21 mouse cellular contexts compared by ENCODE assay signal in the genomic region with DNA sequence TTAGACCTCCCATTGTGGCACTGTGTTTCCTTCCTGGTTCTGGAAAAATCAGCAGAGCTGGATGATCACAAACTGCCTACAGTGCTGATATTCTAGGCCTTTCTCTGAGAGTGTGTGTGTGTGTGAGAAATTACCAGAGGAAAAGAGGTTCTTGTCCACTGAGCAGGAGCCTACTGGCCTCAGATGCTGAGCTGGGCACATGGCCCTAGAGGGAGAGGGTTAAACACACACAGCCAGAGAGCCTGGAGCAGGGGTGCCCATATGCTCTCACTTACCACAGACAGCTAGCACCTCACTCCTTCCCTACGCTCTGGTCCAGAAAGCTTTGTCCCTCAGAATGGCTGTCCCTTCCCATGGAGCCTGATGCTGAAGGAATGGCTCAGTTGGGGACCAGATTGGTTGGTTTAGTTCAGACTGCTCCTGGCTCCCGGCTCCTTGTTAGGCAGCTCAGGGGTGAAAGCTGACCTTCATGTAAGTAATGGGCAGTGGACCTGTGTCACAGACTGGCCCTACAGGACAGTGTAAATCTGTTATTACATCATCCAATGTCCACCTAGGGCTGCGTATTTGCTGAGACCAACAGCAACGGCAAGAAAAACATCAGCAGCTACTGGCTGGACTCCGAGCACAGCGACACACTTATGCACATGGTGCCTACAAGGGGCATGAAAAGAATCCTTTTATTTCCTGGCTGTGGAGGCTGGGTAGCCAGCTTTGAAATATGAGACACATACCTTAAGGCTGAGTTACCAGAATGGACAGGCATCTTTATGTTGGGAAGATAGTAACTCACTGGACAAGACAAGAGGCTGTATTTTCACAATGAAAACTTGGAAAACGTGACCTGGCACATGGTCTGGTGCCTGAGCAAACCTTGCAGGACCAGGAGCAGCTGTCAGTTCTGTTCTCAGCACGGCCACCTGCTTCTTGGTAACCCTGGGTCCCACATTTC. TPM values are rescaled to one million over a fixed set of nuclear protein-coding genes. Genes with fewer than 3 reads are reported as not detected.
DNase-seq lines count a peak whose midpoint lies in the region; ATAC-seq lines count a peak whose summit lies in the region.
"Had no signal": no experiment of that assay in that cellular context is flagged by ENCODE, and none has a peak within 500 bp of the region (broad histone marks: within the 10 kb centered on the region; RNA-seq: fewer than 3 reads in every experiment).

No protein-coding gene starts in this region.

- DNase-seq in cerebellum, adult 8-10 months: no peak
- DNase-seq in midbrain, embryonic 11.5 days (ENCODE audit: low spot score, missing footprints): peak; percentile 80
- no peak for DNase-seq in urinary bladder, postnatal 4 days (ENCODE audit: low spot score in 2 of 2)
- DNase-seq: cerebellum, adult 18-20 months; gastrocnemius, adult 2 months; heart, postnatal 4 days; kidney, postnatal 25 days; liver; lung, postnatal 36 days; thymus, postnatal 25 days had no signal

- 66% methylated on average over 8 of the region's 8 CpGs for WGBS in hindbrain, embryonic 13.5 days
- 52% methylated on average over 8 of the region's 8 CpGs for WGBS in hindbrain, embryonic 12.5 days
- WGBS in midbrain, embryonic 11.5 days: 64% methylated on average over 8 of the region's 8 CpGs
- WGBS in midbrain, embryonic 16.5 days: 60% methylated on average over 8 of the region's 8 CpGs

- H3K4me3 ChIP-seq in hindbrain, embryonic 13.5 days: no peak overlapping the region
- H3K4me3 ChIP-seq in hindbrain, embryonic 12.5 days: no peak overlapping the region
- no peak overlapping the region for H3K4me3 ChIP-seq in midbrain, embryonic 11.5 days (ENCODE audit: low read depth, low read length)
- no peak overlapping the region for H3K4me3 ChIP-seq in midbrain, embryonic 16.5 days (ENCODE audit: low read depth, low read length)
- H3K4me3 ChIP-seq: gastrocnemius, adult 2 months; liver, embryonic 15.5 days; lung, embryonic 15.5 days; megakaryocyte, embryonic 14.5 days; stomach, embryonic 15.5 days had no signal

- H3K4me2 ChIP-seq in hindbrain, embryonic 13.5 days: no peak overlapping the region
- H3K4me2 ChIP-seq in hindbrain, embryonic 12.5 days (replicated peaks): no peak overlapping the region
- H3K4me2 ChIP-seq in midbrain, embryonic 11.5 days: no peak overlapping the region
- no peak overlapping the region for H3K4me2 ChIP-seq in midbrain, embryonic 16.5 days (ENCODE audit: low read length)
- H3K4me2 ChIP-seq: liver, embryonic 15.5 days; lung, embryonic 15.5 days; stomach, embryonic 15.5 days had no signal

- ATAC-seq in cerebellum, adult (ENCODE audit: insufficient number of reproducible peaks, low FRiP score, low TSS enrichment): 0 out of 2 replicates have a peak, but pooled peaks have one; percentile 29
- 0 out of 2 replicates have a peak, but pooled peaks have one; percentile 35 for ATAC-seq in hindbrain, embryonic 13.5 days (ENCODE audit: low FRiP score)
- no peak for ATAC-seq in hindbrain, embryonic 12.5 days (ENCODE audit: low FRiP score)
- ATAC-seq in midbrain, embryonic 11.5 days (ENCODE audit: low FRiP score): no peak
- no peak for ATAC-seq in midbrain, embryonic 16.5 days
- ATAC-seq: CD4-positive, CD25-positive, alpha-beta regulatory T cell, adult 4 months; hindbrain, embryonic 16.5 days; intestine, embryonic 16.5 days had no signal

- peaks cover 5% of the 10 kb centered on the region; the same call in 1 of the 2 replicates for H3K4me1 ChIP-seq in hindbrain, embryonic 13.5 days (replicated peaks)
- peaks cover 5% of the 10 kb centered on the region; the same call in 1 of the 2 replicates for H3K4me1 ChIP-seq in hindbrain, embryonic 12.5 days
- H3K4me1 ChIP-seq in midbrain, embryonic 11.5 days (ENCODE audit: control insufficient read depth, insufficient read depth, low read length): no peaks in the 10 kb centered on the region
- H3K4me1 ChIP-seq in midbrain, embryonic 16.5 days (ENCODE audit: control insufficient read depth, insufficient read depth, low read length): no peaks in the 10 kb centered on the region
- H3K4me1 ChIP-seq: liver, embryonic 15.5 days; lung, embryonic 15.5 days; megakaryocyte, embryonic 14.5 days; stomach, embryonic 15.5 days had no signal

- H3K27me3 ChIP-seq in hindbrain, embryonic 13.5 days: no peaks in the 10 kb centered on the region
- H3K27me3 ChIP-seq in hindbrain, embryonic 12.5 days: 0 out of 2 replicates have a peak, but pooled peaks cover 6% of the 10 kb centered on the region
- H3K27me3 ChIP-seq in midbrain, embryonic 11.5 days (ENCODE audit: control insufficient read depth, insufficient read depth, low read length): no peaks in the 10 kb centered on the region
- no peaks in the 10 kb centered on the region; the same call in 1 of the 2 replicates for H3K27me3 ChIP-seq in midbrain, embryonic 16.5 days (ENCODE audit: control insufficient read depth, insufficient read depth, low read depth, low read length)
- H3K27me3 ChIP-seq: liver, embryonic 15.5 days; lung, embryonic 15.5 days; stomach, embryonic 15.5 days had no signal

- no peaks in the 10 kb centered on the region for H3K36me3 ChIP-seq in hindbrain, embryonic 13.5 days
- no peaks in the 10 kb centered on the region for H3K36me3 ChIP-seq in hindbrain, embryonic 12.5 days
- no peaks in the 10 kb centered on the region for H3K36me3 ChIP-seq in midbrain, embryonic 11.5 days (ENCODE audit: control insufficient read depth, insufficient read depth, low read length)
- H3K36me3 ChIP-seq in midbrain, embryonic 16.5 days (ENCODE audit: control insufficient read depth, insufficient read depth, low read length): no peaks in the 10 kb centered on the region
- H3K36me3 ChIP-seq: liver, embryonic 15.5 days; lung, embryonic 15.5 days; stomach, embryonic 15.5 days had no signal

- no peak overlapping the region for H3K9ac ChIP-seq in hindbrain, embryonic 13.5 days
- H3K9ac ChIP-seq in hindbrain, embryonic 12.5 days: no peak overlapping the region
- H3K9ac ChIP-seq in midbrain, embryonic 11.5 days (ENCODE audit: low read length): no peak overlapping the region; the same call in 1 of the 2 replicates
- H3K9ac ChIP-seq in midbrain, embryonic 16.5 days (ENCODE audit: low read depth, low read length): no peak overlapping the region
- H3K9ac ChIP-seq: liver, embryonic 15.5 days; lung, embryonic 15.5 days; stomach, embryonic 15.5 days had no signal

- no peaks in the 10 kb centered on the region for H3K9me3 ChIP-seq in hindbrain, embryonic 13.5 days
- H3K9me3 ChIP-seq in hindbrain, embryonic 12.5 days (replicated peaks): no peaks in the 10 kb centered on the region
- no peaks in the 10 kb centered on the region for H3K9me3 ChIP-seq in midbrain, embryonic 11.5 days (ENCODE audit: control insufficient read depth, low read length)
- no peaks in the 10 kb centered on the region for H3K9me3 ChIP-seq in midbrain, embryonic 16.5 days (replicated peaks; ENCODE audit: control insufficient read depth, low read length, poor library complexity, severe bottlenecking)
- H3K9me3 ChIP-seq: liver, embryonic 15.5 days; lung, embryonic 15.5 days; megakaryocyte, embryonic 14.5 days; stomach, embryonic 15.5 days had no signal

- no peak overlapping the region for H3K27ac ChIP-seq in hindbrain, embryonic 13.5 days
- H3K27ac ChIP-seq in hindbrain, embryonic 12.5 days: no peak overlapping the region
- no peak overlapping the region for H3K27ac ChIP-seq in midbrain, embryonic 11.5 days (ENCODE audit: low read depth, low read length)
- no peak overlapping the region for H3K27ac ChIP-seq in midbrain, embryonic 16.5 days (ENCODE audit: low read length)
- H3K27ac ChIP-seq: gastrocnemius, adult 2 months; liver, embryonic 15.5 days; lung, embryonic 15.5 days; stomach, embryonic 15.5 days had no signal

RNA-seq across cellular contexts. Expression of a gene that starts 10.9 kb away (rescaled TPM):
- polyA plus RNA-seq in hindbrain, embryonic 13.5 days (2015; fragmentation: Nextera tagmentation; extraction: Ambion mirVana): 29.9 and 33.1 TPM in 2 replicates
- polyA plus RNA-seq in hindbrain, embryonic 12.5 days (2016; fragmentation: Nextera tagmentation; extraction: Ambion mirVana): 14.0 and 14.8 TPM in 2 replicates
- 3.3 and 4.4 TPM in 2 replicates for polyA plus RNA-seq in midbrain, embryonic 11.5 days (2014; fragmentation: Nextera tagmentation; extraction: Ambion mirVana)
- polyA plus RNA-seq in midbrain, embryonic 16.5 days (2015; fragmentation: Nextera tagmentation; extraction: Ambion mirVana): 26.0 and 34.0 TPM in 2 replicates
- polyA plus RNA-seq: CD4-positive, CD25-positive, alpha-beta regulatory T cell, adult 4 months had no signal

Comparison
In these comparisons a context has a peak if more than half of its experiments do, and no peak if none do; other contexts are left out.
1. ATAC-seq: peak in cerebellum, adult (single experiment) and hindbrain, embryonic 13.5 days (single experiment); none in hindbrain, embryonic 12.5 days (single experiment), midbrain, embryonic 11.5 days (single experiment) and midbrain, embryonic 16.5 days (single experiment).